Mouse (Mus musculus) limb, embryonic 12.5 days (tissue): ENCODE measurements around the gene Deaf1. TPM values are rescaled to one million over a fixed set of nuclear protein-coding genes. Genes with fewer than 3 reads are reported as not detected.
A peak's percentile ranks its signal among the peaks of the same experiment; 100 is the strongest.

Source experiments
- ATAC-seq: fragments of 200-750 bp; cut with Nextera tagmentation; 2 replicates; pipeline ENCODE4 v1.8.0; 2017; ENCODE audit warnings: low read depth, moderate TSS enrichment; ENCODE audit not compliant: insufficient number of reproducible peaks, insufficient read depth, low FRiP score, low TSS enrichment
- H3K27ac ChIP-seq: fragments of 300-500 bp; sonication (generic); 2 replicates; pipeline ENCODE4 v1.5.1; 2016; ENCODE audit warnings: mild to moderate bottlenecking, moderate library complexity
- H3K27me3 ChIP-seq: fragments of 300-500 bp; sonication (generic); 2 replicates; pipeline ENCODE4 v1.6.1; 2016; ENCODE audit warnings: mild to moderate bottlenecking, moderate library complexity
- H3K36me3 ChIP-seq: fragments of 300-500 bp; sonication (generic); 2 replicates; pipeline ENCODE4 v1.6.1; 2016; ENCODE audit warnings: mild to moderate bottlenecking, moderate library complexity
- H3K4me1 ChIP-seq: fragments of 300-500 bp; sonication (generic); replicated peaks from 2 replicates; pipeline ENCODE4 v1.6.1; 2016
- H3K4me2 ChIP-seq: fragments of 300-500 bp; sonication (generic); 2 replicates; pipeline ENCODE4 v1.6.1; 2016; ENCODE audit warnings: mild to moderate bottlenecking, moderate library complexity
- H3K4me3 ChIP-seq: fragments of 300-500 bp; sonication (generic); replicated peaks from 2 replicates; pipeline ENCODE4 v1.5.1; 2016; ENCODE audit warnings: mild to moderate bottlenecking
- H3K9ac ChIP-seq: fragments of 300-500 bp; sonication (generic); replicated peaks from 2 replicates; pipeline ENCODE4 v1.6.1; 2016; ENCODE audit warnings: mild to moderate bottlenecking, moderate library complexity
- H3K9me3 ChIP-seq: fragments of 300-500 bp; sonication (generic); 2 replicates; pipeline ENCODE4 v1.6.1; 2016; ENCODE audit warnings: mild to moderate bottlenecking, moderate library complexity
- WGBS: fragments of 180-500 bp; shearing (Covaris S2); methylation state at CpG from one replicate; pipeline ENCODE4 v1.1.7; 2016; 5-methylcytosine and 5-hydroxymethylcytosine counted together
- polyA plus RNA-seq: library from polyadenylated mRNA; unstranded; fragments of >200 nt; fragmentation: Nextera tagmentation; extraction: Ambion mirVana; gene quantifications from 2 replicates; pipeline ENCODE4 v1.2.1, GENCODE M21; 2016

Deaf1 gene
- polyA plus RNA-seq: 61.8 and 66.5 TPM in 2 replicates

- H3K36me3 ChIP-seq: peaks cover 26% of the 10 kb centered on the region
- WGBS: under 1% methylated on average over 105 of the region's 105 CpGs
- no peaks in the 10 kb centered on the region for H3K9me3 ChIP-seq
- H3K9ac ChIP-seq: peak within 1 kb of the TSS; percentile 95
- H3K27ac ChIP-seq: peak within 1 kb of the TSS; percentile 99
- peak within 1 kb of the TSS; percentile 63 for H3K4me3 ChIP-seq
- peaks cover 23% of the 10 kb centered on the region for H3K4me1 ChIP-seq
- H3K4me2 ChIP-seq: peak within 1 kb of the TSS; percentile 97
- H3K27me3 ChIP-seq: no peaks in the 10 kb centered on the region
- peak; percentile 95 for ATAC-seq
Observed at GRCm38 (mm10) chr7:141327469-141328372, at the start of gene Deaf1, which contains the start of gene Tmem80. TSS of gene Deaf1 (minus strand) at chr7:141327690. TSS of gene Tmem80 (plus strand) at chr7:141327739.

- no peak overlapping the region for H3K4me3 ChIP-seq
- H3K36me3 ChIP-seq: no peaks in the 10 kb centered on the region
Observed at GRCm38 (mm10) chr7:141374399-141374798, 46.9 kb upstream of the Deaf1 start.

GRCm38 (mm10) chr7:141373611-141374010 is 46.1 kb upstream of the Deaf1 start:
- H3K4me3 ChIP-seq: no peak overlapping the region
- no peaks in the 10 kb centered on the region for H3K36me3 ChIP-seq
- no peak for ATAC-seq
- no peaks in the 10 kb centered on the region for H3K4me1 ChIP-seq
- WGBS: 70% methylated on average over 6 of the region's 6 CpGs
- H3K27me3 ChIP-seq: no peaks in the 10 kb centered on the region
- H3K9me3 ChIP-seq: no peaks in the 10 kb centered on the region
- no peak overlapping the region for H3K9ac ChIP-seq
- no peak overlapping the region for H3K4me2 ChIP-seq
- H3K27ac ChIP-seq: no peak overlapping the region

More at GRCm38 (mm10) chr7:141374399-141374798, 46.9 kb upstream of the Deaf1 start:
- H3K4me2 ChIP-seq: no peak overlapping the region
- no peak for ATAC-seq
- H3K27ac ChIP-seq: no peak overlapping the region
- no peaks in the 10 kb centered on the region for H3K27me3 ChIP-seq
- H3K9ac ChIP-seq: no peak overlapping the region
- no peaks in the 10 kb centered on the region for H3K4me1 ChIP-seq
- H3K9me3 ChIP-seq: no peaks in the 10 kb centered on the region

GRCm38 (mm10) chr7:141371942-141372595 is 44.6 kb upstream of the Deaf1 start:
- Histone ChIP-seq H3K9me3 (no peaks in the 10 kb centered on the region), H3K4me1 (no peaks in the 10 kb centered on the region), H3K4me3 (no peak overlapping the region), H3K36me3 (no peaks in the 10 kb centered on the region), H3K9ac (no peak overlapping the region), H3K27ac (no peak overlapping the region), H3K4me2 (no peak overlapping the region), H3K27me3 (no peaks in the 10 kb centered on the region)
- 62% methylated on average over 6 of the region's 6 CpGs for WGBS
- no peak for ATAC-seq

- Histone ChIP-seq H3K27me3 (peaks cover 2% of the 10 kb centered on the region; the same call in 1 of the 2 replicates), H3K4me1 (no peaks in the 10 kb centered on the region), H3K4me2 (no peak overlapping the region), H3K9ac (no peak overlapping the region), H3K36me3 (no peaks in the 10 kb centered on the region), H3K9me3 (no peaks in the 10 kb centered on the region), H3K4me3 (no peak overlapping the region), H3K27ac (no peak overlapping the region)
- WGBS: 74% methylated on average over 5 of the region's 5 CpGs
- ATAC-seq: no peak
Observed at GRCm38 (mm10) chr7:141369918-141370317, 42.4 kb upstream of the Deaf1 start.

- H3K27me3 ChIP-seq: peaks cover 16% of the 10 kb centered on the region
- no peak overlapping the region for H3K4me3 ChIP-seq
- H3K36me3 ChIP-seq: no peaks in the 10 kb centered on the region
- ATAC-seq: no peak
- H3K4me1 ChIP-seq: no peaks in the 10 kb centered on the region
- no peak overlapping the region for H3K27ac ChIP-seq
- H3K4me2 ChIP-seq: no peak overlapping the region
- 89% methylated on average over 4 of the region's 4 CpGs for WGBS
- no peak overlapping the region for H3K9ac ChIP-seq
- H3K9me3 ChIP-seq: no peaks in the 10 kb centered on the region
Observed at GRCm38 (mm10) chr7:141367358-141367757, 39.9 kb upstream of the Deaf1 start.

GRCm38 (mm10) chr7:141365049-141365445 is 37.6 kb upstream of the Deaf1 start:
- Histone ChIP-seq H3K36me3 (no peaks in the 10 kb centered on the region), H3K9me3 (no peaks in the 10 kb centered on the region), H3K27ac (no peak overlapping the region), H3K4me1 (no peaks in the 10 kb centered on the region), H3K27me3 (peaks cover 39% of the 10 kb centered on the region), H3K9ac (no peak overlapping the region), H3K4me2 (no peak overlapping the region), H3K4me3 (no peak overlapping the region)
- 74% methylated on average over 3 of the region's 3 CpGs for WGBS
- no peak for ATAC-seq

GRCm38 (mm10) chr7:141364349-141365048 is 37.0 kb upstream of the Deaf1 start:
- Histone ChIP-seq H3K4me3 (no peak overlapping the region), H3K36me3 (no peaks in the 10 kb centered on the region), H3K9ac (no peak overlapping the region), H3K4me1 (no peaks in the 10 kb centered on the region), H3K9me3 (no peaks in the 10 kb centered on the region), H3K27ac (no peak overlapping the region), H3K4me2 (no peak overlapping the region), H3K27me3 (peaks cover 44% of the 10 kb centered on the region)
- WGBS: 80% methylated on average over 5 of the region's 5 CpGs
- ATAC-seq: no peak

GRCm38 (mm10) chr7:141363752-141364125 is 36.2 kb upstream of the Deaf1 start:
- ATAC-seq: no peak

GRCm38 (mm10) chr7:141363106-141363751 is 35.7 kb upstream of the Deaf1 start:
- H3K4me2 ChIP-seq: no peak overlapping the region
- no peak overlapping the region for H3K4me3 ChIP-seq
- H3K36me3 ChIP-seq: no peaks in the 10 kb centered on the region
- H3K9me3 ChIP-seq: no peaks in the 10 kb centered on the region
- no peak overlapping the region for H3K27ac ChIP-seq
- no peaks in the 10 kb centered on the region for H3K4me1 ChIP-seq
- no peak overlapping the region for H3K9ac ChIP-seq
- WGBS: 64% methylated on average over 4 of the region's 4 CpGs
- ATAC-seq: no peak; the same call in 1 of the 2 replicates
- peaks cover 46% of the 10 kb centered on the region for H3K27me3 ChIP-seq

More at GRCm38 (mm10) chr7:141363752-141364125, 36.2 kb upstream of the Deaf1 start:
- no peaks in the 10 kb centered on the region for H3K4me1 ChIP-seq
- H3K4me2 ChIP-seq: no peak overlapping the region
- no peak overlapping the region for H3K27ac ChIP-seq
- WGBS: 63% methylated on average over 2 of the region's 2 CpGs
- H3K36me3 ChIP-seq: no peaks in the 10 kb centered on the region
- H3K4me3 ChIP-seq: no peak overlapping the region
- H3K9me3 ChIP-seq: no peaks in the 10 kb centered on the region
- peaks cover 46% of the 10 kb centered on the region for H3K27me3 ChIP-seq
- no peak overlapping the region for H3K9ac ChIP-seq
